Comparison of ENCODE assay signal across 9 mouse cellular contexts in genomic region chr19:45938064-45938463, GRCm38 (mm10).
DNase-seq lines count a peak whose midpoint lies in the region; ATAC-seq and TF ChIP-seq lines count a peak whose summit lies in the region.
"Had no signal": no experiment of that assay in that cellular context is flagged by ENCODE, and none has a peak within 500 bp of the region (broad histone marks: within the 10 kb centered on the region; RNA-seq: fewer than 3 reads in every experiment).

No protein-coding gene starts in this region.

- H3K4me1 ChIP-seq in neural tube, embryonic 11.5 days (ENCODE audit: control insufficient read depth, insufficient read depth, low read length): peaks cover 2% of the 10 kb centered on the region; the same call in 1 of the 2 replicates
- peaks cover 7% of the 10 kb centered on the region; the same call in 1 of the 2 replicates for H3K4me1 ChIP-seq in forebrain, embryonic 14.5 days (ENCODE audit: control insufficient read depth, insufficient read depth, low read length)
- peaks cover 9% of the 10 kb centered on the region; the same call in 1 of the 2 replicates for H3K4me1 ChIP-seq in hindbrain, postnatal 0 days (ENCODE audit: insufficient read depth, low read length)
- H3K4me1 ChIP-seq in neural tube, embryonic 14.5 days (ENCODE audit: control insufficient read depth, insufficient read depth, low read length): peaks cover 3% of the 10 kb centered on the region; the same call in 1 of the 2 replicates

- H3K9ac ChIP-seq in neural tube, embryonic 11.5 days (ENCODE audit: low read length): no peak overlapping the region
- H3K9ac ChIP-seq in forebrain, embryonic 14.5 days (ENCODE audit: low read length): 0 out of 2 replicates have a peak overlapping the region, but pooled peaks have one; percentile 35
- H3K9ac ChIP-seq in hindbrain, postnatal 0 days (replicated peaks; ENCODE audit: low read length): no peak overlapping the region
- H3K9ac ChIP-seq in neural tube, embryonic 14.5 days (replicated peaks; ENCODE audit: low read depth, low read length): no peak overlapping the region

- no peak overlapping the region for H3K4me3 ChIP-seq in neural tube, embryonic 11.5 days (ENCODE audit: low read depth, low read length)
- H3K4me3 ChIP-seq in forebrain, embryonic 14.5 days (ENCODE audit: low read depth, low read length): no peak overlapping the region
- no peak overlapping the region for H3K4me3 ChIP-seq in hindbrain, postnatal 0 days (ENCODE audit: low read length)
- no peak overlapping the region for H3K4me3 ChIP-seq in neural tube, embryonic 14.5 days (ENCODE audit: low read depth, low read length)

- H3K27me3 ChIP-seq in neural tube, embryonic 11.5 days (ENCODE audit: control insufficient read depth, insufficient read depth, low read length): no peaks in the 10 kb centered on the region
- H3K27me3 ChIP-seq in forebrain, embryonic 14.5 days (replicated peaks; ENCODE audit: control insufficient read depth, insufficient read depth, low read length): no peaks in the 10 kb centered on the region
- no peaks in the 10 kb centered on the region for H3K27me3 ChIP-seq in hindbrain, postnatal 0 days (ENCODE audit: insufficient read depth, low read length)
- no peaks in the 10 kb centered on the region for H3K27me3 ChIP-seq in neural tube, embryonic 14.5 days (ENCODE audit: control insufficient read depth, insufficient read depth, low read length)

- DNase-seq in neural tube, embryonic 11.5 days (ENCODE audit: low spot score): no peak
- no peak for DNase-seq in neural tube, embryonic 10.5 days (ENCODE audit: extremely low spot score, low spot score)
- no peak for DNase-seq in forebrain, embryonic 14.5 days (ENCODE audit: low spot score)
- no peak for DNase-seq in hindbrain, postnatal 0 days (ENCODE audit: low spot score)
- DNase-seq in gastrocnemius, postnatal 36 days: no peak
- no peak for DNase-seq in gastrocnemius, postnatal 4 days (ENCODE audit: low spot score in 2 of 2)
- DNase-seq: lung, postnatal 14 days had no signal

- ATAC-seq in neural tube, embryonic 11.5 days (ENCODE audit: insufficient read depth, low FRiP score, low TSS enrichment): no peak
- no peak for ATAC-seq in forebrain, embryonic 14.5 days
- no peak for ATAC-seq in hindbrain, postnatal 0 days
- no peak for ATAC-seq in neural tube, embryonic 14.5 days (ENCODE audit: low read depth)
- ATAC-seq in inflammation-experienced regulatory T-cells, adult 6 months: no peak

- 0 out of 2 replicates have a peak overlapping the region, but pooled peaks have one; percentile 23 for H3K27ac ChIP-seq in neural tube, embryonic 11.5 days (ENCODE audit: low read depth, low read length)
- H3K27ac ChIP-seq in forebrain, embryonic 14.5 days (ENCODE audit: low read depth, low read length): peak overlapping the region; percentile 58
- H3K27ac ChIP-seq in hindbrain, postnatal 0 days: peak overlapping the region; percentile 68; the same call in 1 of the 2 replicates
- H3K27ac ChIP-seq in neural tube, embryonic 14.5 days (ENCODE audit: low read depth, low read length): peak overlapping the region; percentile 7; the same call in 1 of the 2 replicates

- H3K9me3 ChIP-seq in neural tube, embryonic 11.5 days (ENCODE audit: control insufficient read depth, low read length): no peaks in the 10 kb centered on the region
- no peaks in the 10 kb centered on the region for H3K9me3 ChIP-seq in forebrain, embryonic 14.5 days (replicated peaks; ENCODE audit: control insufficient read depth, low read length)
- H3K9me3 ChIP-seq in hindbrain, postnatal 0 days (ENCODE audit: low read length): no peaks in the 10 kb centered on the region
- H3K9me3 ChIP-seq in neural tube, embryonic 14.5 days (ENCODE audit: control insufficient read depth, low read length): no peaks in the 10 kb centered on the region

- intact Hi-C loops in gastrocnemius, postnatal 36 days (cut with DNase I): no loop called here

- no peak for TF ChIP-seq CTCF in hindbrain, postnatal 0 days (IDR thresholded peaks at IDR 0.05; ENCODE audit: low read depth)

- no peaks in the 10 kb centered on the region for H3K36me3 ChIP-seq in neural tube, embryonic 11.5 days (ENCODE audit: control insufficient read depth, insufficient read depth, low read length)
- H3K36me3 ChIP-seq in forebrain, embryonic 14.5 days (ENCODE audit: control insufficient read depth, insufficient read depth, low read length): peaks cover 21% of the 10 kb centered on the region
- peaks cover 7% of the 10 kb centered on the region; the same call in 1 of the 2 replicates for H3K36me3 ChIP-seq in hindbrain, postnatal 0 days (ENCODE audit: insufficient read depth, low read length)
- 0 out of 2 replicates have a peak, but pooled peaks cover 8% of the 10 kb centered on the region for H3K36me3 ChIP-seq in neural tube, embryonic 14.5 days (ENCODE audit: control insufficient read depth, insufficient read depth, low read length)

- no peak overlapping the region for H3K4me2 ChIP-seq in neural tube, embryonic 11.5 days (ENCODE audit: low read depth)
- no peak overlapping the region; the same call in 1 of the 2 replicates for H3K4me2 ChIP-seq in forebrain, embryonic 14.5 days (ENCODE audit: low read length)
- no peak overlapping the region for H3K4me2 ChIP-seq in hindbrain, postnatal 0 days (ENCODE audit: low read depth, low read length)
- H3K4me2 ChIP-seq in neural tube, embryonic 14.5 days (ENCODE audit: low read depth, low read length): no peak overlapping the region

- 18% methylated on average over 3 of the region's 3 CpGs for WGBS in neural tube, embryonic 11.5 days
- 30% methylated on average over 3 of the region's 3 CpGs for WGBS in forebrain, embryonic 14.5 days
- 26% methylated on average over 3 of the region's 3 CpGs for WGBS in hindbrain, postnatal 0 days
- WGBS in neural tube, embryonic 14.5 days: 21% methylated on average over 3 of the region's 3 CpGs

Comparison
In these comparisons a context has a peak if more than half of its experiments do, and no peak if none do; other contexts are left out.
1. H3K27ac ChIP-seq: peak in every context shown above with its lines; median percentile 68 in hindbrain, postnatal 0 days; 58 in forebrain, embryonic 14.5 days; 23 in neural tube, embryonic 11.5 days; 7 in neural tube, embryonic 14.5 days.